Mouse (Mus musculus): Measurements from ENCODE around the gene Skint10.

Skint10 gene

DNA sequence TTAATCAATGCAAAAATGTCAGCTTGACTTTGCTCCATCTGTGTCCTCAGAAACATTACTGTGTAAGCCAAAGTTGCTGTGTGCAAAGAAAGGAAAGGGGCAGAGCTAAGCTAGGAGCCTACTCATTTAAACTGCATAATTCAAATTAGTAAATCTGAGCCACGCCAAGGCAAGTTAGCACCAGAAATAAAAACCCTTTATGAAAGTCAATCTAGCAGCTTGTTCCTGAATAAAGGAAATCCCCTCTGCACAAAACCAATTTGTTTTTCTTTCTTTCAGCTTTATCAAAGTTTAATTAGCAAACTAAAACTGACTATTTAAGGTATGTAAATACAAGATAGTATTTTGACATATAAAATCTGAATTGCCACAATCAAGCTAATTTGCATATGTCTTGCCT is at the start of gene Skint10:
TSS of gene Skint10 (minus strand) at position 101 of the 400 bp plus-strand sequence.
- no peak for DNase-seq

DNA sequence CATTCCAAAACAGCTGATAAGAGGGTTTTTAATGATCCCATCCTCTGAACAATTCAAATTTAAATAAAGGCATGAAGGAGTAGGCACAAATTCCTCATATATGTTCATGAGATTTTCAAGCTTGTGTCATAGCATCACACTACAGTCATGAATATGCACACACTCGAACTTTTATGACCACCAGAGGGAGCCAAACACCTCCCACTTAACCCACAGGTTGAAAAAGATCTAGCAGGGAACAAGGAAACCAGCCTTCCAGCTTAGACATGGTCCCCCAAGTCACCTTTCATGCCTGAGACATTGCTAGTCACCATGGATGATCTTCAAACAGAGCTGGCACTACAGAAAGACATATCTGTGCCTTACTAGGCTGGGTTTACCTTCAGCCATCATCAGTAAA is 16.0 kb upstream of the Skint10 start:
- DNase-seq = no peak
